Mouse (Mus musculus): ENCODE measurements at regions not wholly inside any gene's neighbourhood (a gene's known extent, or its start where the extent isn't known, plus 50 kb on each side); places are given as distances from the start of the nearest gene placed in this dataset.

DNA sequence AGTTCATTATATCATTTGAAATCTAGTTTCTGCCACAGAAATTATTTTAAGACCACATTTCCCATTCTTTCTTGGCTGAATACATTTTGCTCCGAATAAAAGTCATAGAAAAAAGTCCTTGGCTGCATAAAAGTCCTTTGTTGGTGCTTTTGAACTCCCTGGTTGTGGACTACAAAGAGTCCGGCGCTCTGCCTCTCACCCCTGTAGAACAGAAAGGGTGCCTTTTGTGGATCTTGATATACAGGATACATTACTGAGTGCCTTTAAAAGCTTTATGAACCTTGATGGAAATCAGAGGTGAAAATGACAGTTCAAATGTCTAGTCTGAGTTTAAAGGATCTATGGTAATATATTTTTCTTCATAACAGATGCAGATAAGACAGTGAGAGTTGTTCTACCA, 355.5 kb downstream of the Anxa1 start:
- Histone ChIP-seq H3K4me3 (no peak overlapping the region), H3K27ac (no peak overlapping the region)
- intact Hi-C loops (cut with DNase I), result no loop called here
- TF ChIP-seq CTCF (IDR thresholded peaks at IDR 0.05), result no peak
- no peak for DNase-seq (ENCODE audit: extremely low spot score in 1 of 2, low spot score in 2 of 2)

DNA sequence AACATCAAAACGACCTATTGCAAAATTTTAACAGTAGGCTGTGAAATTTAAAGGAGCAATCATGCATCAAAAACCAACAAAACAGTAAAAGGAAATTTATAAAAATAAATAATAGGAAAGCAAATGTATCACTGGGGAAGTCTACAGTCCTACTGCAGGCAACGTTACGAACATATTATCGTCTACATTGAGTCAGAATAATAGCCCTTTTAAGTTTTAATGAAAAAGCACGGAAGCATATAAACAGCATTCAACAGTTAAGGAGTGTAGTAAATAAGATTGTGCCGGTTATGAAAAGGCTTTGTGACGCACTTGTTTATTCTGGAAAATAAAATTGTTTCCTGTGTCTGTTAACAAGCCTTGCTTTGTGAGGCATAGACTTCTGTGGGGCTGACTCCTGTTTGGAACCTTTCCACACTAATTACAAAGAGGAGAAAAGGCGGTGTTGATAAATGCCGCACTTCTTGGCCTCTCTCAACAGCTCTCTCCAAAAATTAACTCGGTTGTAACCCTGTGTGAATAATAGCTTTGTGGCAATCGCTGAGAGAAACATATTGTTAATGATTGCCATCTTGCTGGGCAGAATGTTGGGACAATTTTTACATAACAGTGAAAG, 363.0 kb downstream of the Anxa1 start:
- Histone ChIP-seq H3K27ac (no peak overlapping the region), H3K4me3 (no peak overlapping the region)
- intact Hi-C loops (cut with DNase I), result no loop called here
- no peak for DNase-seq (ENCODE audit: extremely low spot score in 1 of 2, low spot score in 2 of 2)
- no peak for TF ChIP-seq CTCF (IDR thresholded peaks at IDR 0.05)

DNA sequence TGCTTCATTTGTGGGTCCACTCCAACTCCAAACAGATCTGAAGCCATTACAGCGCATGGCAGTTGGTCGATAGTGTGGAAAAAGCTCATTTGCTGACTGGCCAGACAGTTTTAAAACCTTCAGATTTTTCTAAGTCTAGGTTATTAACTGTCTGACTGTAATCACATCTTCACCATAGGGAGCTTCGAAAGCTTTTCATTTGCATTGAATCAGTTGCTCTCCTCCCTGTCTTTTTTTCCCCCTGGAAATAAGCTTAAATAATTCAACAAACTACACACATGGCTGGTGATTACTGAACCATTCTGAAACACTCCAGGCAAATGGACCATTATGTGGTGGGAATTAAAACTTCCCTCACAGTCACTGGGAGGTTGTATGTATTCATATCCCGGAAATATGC, 376.6 kb downstream of the Anxa1 start:
- intact Hi-C loops (cut with DNase I), result no loop called here
- DNase-seq (ENCODE audit: extremely low spot score in 1 of 2, low spot score in 2 of 2), result no peak
- TF ChIP-seq CTCF (IDR thresholded peaks at IDR 0.05), result no peak
- H3K27ac ChIP-seq, result no peak overlapping the region
- H3K4me3 ChIP-seq, result no peak overlapping the region

- Histone ChIP-seq H3K27ac (no peak overlapping the region), H3K4me3 (no peak overlapping the region)
- intact Hi-C loops (cut with DNase I), result no loop called here
- DNase-seq (ENCODE audit: extremely low spot score in 1 of 2, low spot score in 2 of 2), result no peak
- TF ChIP-seq CTCF (IDR thresholded peaks at IDR 0.05), result no peak
Measured at GRCm38 (mm10) chr19:20009801-20010441, 380.8 kb downstream of the Anxa1 start.

DNA sequence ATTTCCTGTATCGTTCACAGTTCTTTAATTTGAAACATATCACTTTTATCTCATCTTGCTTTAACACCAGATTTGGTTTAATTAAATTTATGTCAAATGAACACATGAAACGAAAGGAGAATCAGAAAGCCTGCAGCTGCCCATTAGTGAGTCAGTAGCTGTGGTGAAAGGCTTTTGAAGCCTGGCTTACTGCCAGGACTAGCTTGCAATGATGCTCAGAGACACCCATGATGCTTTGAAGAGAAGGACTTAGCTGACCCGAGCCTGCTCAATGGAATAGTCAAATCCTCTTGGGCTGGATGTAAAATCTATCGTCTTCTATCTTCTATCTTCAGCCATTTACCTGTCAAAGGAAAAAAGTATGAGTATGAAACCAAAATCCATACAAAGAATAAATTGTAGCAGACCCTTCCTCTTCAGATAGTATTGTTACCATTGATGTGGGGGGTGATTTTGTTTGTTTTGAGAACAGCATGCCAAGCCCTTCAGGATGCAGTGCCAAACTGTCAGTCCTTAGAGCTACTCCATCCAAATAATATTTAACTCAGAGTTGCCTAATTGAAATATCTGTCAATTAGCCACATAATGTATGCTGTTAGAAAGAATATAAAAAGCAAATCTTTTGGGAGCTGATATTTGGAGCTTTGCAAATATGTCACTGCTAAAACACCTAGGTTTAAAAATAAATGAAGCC, 384.7 kb downstream of the Anxa1 start:
- H3K27ac ChIP-seq, result no peak overlapping the region
- intact Hi-C loops (cut with DNase I), result no loop called here
- no peak for TF ChIP-seq CTCF (IDR thresholded peaks at IDR 0.05)
- no peak for DNase-seq (ENCODE audit: extremely low spot score in 1 of 2, low spot score in 2 of 2)
- H3K4me3 ChIP-seq, result no peak overlapping the region

DNA sequence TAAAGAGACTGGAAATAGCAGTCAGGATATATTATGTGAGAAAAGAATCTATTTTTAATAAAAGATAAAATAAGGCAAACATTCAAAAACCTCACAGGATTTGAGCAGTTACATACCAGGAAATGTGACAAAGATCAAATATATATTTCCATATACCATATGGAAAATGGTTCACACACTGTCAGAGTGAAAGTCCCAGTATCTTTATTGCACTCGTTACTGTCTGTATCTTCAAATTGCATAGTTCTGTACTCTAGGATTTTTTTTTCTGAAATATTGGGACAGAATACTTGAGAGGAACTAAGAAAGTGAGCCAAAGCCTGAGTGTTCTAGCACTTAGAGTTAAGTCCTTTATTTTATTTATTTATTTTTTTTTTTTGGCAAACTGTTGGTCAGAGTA, 403.5 kb downstream of the Anxa1 start:
- TF ChIP-seq CTCF (IDR thresholded peaks at IDR 0.05), result no peak
- intact Hi-C loops (cut with DNase I), result no loop called here
- no peak for DNase-seq (ENCODE audit: extremely low spot score in 1 of 2, low spot score in 2 of 2)
- Histone ChIP-seq H3K27ac (no peak overlapping the region), H3K4me3 (no peak overlapping the region)

- no peak for TF ChIP-seq CTCF (IDR thresholded peaks at IDR 0.05)
- H3K27ac ChIP-seq, result no peak overlapping the region
Measured at GRCm38 (mm10) chr19:19978816-19979215, 411.9 kb downstream of the Anxa1 start.

DNA sequence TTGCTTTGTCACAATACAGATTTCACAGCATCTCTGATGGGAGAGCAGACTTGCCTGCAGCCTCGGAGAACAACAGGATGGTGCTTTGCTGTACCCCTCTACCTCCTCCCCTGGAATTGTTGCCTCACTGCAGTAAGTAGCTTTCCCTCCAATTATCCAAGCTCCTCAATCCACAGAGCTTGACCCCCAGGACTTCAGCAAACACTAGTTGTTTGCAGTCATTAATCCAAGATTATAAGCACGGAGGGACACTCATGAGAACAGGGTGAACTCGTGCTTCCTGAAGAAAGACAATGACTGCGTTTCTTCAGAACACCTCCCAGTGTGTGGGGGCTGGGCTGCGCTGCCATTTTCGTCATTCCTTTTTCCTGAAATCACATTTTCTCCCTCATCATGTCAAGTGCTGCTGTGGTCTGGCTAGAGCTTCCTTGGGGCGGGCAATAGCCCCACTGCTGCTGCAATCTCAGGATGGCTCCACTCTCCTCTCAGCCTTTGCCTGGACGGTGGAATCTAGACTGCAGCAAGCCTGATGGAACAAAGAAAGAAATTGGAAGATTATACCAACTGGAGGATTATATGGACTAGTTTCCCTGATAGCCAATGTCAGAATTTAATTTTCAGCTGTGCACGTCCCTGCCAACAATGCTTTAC, 413.0 kb downstream of the Anxa1 start:
- Histone ChIP-seq H3K27ac (no peak overlapping the region), H3K4me3 (no peak overlapping the region)
- DNase-seq (ENCODE audit: extremely low spot score in 1 of 2, low spot score in 2 of 2), result no peak
- intact Hi-C loops (cut with DNase I), result no loop called here
- TF ChIP-seq CTCF (IDR thresholded peaks at IDR 0.05), result no peak

More at GRCm38 (mm10) chr19:19978816-19979215, 411.9 kb downstream of the Anxa1 start:
- DNase-seq (ENCODE audit: extremely low spot score in 1 of 2, low spot score in 2 of 2), result no peak
- H3K4me3 ChIP-seq, result no peak overlapping the region
- intact Hi-C loops (cut with DNase I), result no loop called here

- no peak for TF ChIP-seq CTCF (IDR thresholded peaks at IDR 0.05)
- H3K27ac ChIP-seq, result no peak overlapping the region
- intact Hi-C loops (cut with DNase I), result no loop called here
- DNase-seq (ENCODE audit: extremely low spot score in 1 of 2, low spot score in 2 of 2), result no peak
- H3K4me3 ChIP-seq, result no peak overlapping the region
Measured at GRCm38 (mm10) chr19:19976776-19977175, 414.0 kb downstream of the Anxa1 start.

DNA sequence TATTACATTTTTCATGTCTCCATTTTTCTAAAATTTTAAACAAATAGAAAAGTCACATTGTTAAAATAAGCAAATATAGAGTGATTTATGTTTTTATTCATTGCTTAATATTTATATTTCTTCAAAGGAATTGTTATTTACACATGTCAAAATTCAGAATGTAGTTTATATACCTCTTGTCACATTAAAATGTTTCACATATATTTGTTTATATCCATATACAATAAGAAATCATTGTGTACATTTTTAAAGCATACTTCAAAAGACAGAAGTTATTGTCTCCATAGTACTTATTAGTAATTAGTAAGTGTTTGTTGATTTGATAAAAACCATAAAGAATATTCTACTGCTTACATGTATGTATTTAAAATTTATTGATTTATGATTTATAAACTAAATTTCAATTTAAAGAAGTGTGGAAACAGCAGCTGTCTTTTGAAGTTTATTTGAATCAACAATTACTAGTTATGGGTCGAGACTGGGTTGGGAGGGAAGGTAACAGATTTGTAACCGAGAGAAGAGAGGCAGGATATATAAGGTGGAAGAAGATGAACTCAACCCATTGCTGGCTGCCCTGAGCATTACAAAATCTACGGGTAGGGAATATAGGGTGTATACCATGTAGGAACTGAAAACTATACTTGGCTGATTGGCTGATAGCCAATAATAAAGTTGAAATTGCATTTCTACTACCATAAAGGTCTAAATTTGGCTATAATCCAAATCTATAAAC, 420.8 kb downstream of the Anxa1 start:
- DNase-seq (ENCODE audit: extremely low spot score in 1 of 2, low spot score in 2 of 2), result no peak
- Histone ChIP-seq H3K27ac (no peak overlapping the region), H3K4me3 (no peak overlapping the region)
- TF ChIP-seq CTCF (IDR thresholded peaks at IDR 0.05), result no peak
- intact Hi-C loops (cut with DNase I), result no loop called here

DNA sequence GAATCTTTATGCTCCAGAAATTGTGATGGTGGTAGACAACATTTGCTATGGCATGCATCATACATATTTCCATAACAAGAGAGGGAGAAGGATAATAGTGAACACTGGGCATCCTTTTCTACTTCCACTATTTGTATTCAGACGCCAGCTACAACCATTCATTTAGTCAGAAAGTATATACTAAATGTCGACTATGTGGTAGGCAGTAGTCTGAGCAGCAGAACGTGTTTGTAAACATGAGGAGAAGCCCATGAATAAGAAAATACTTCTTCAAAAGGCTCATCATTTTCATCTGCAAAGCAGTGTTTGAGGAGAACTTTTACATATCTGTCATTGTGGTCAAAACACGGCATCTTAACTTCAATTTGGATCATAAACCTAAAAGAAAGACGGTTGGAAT, 421.4 kb downstream of the Anxa1 start:
- no peak for DNase-seq (ENCODE audit: extremely low spot score in 1 of 2, low spot score in 2 of 2)
- Histone ChIP-seq H3K4me3 (no peak overlapping the region), H3K27ac (no peak overlapping the region)
- intact Hi-C loops (cut with DNase I), result no loop called here
- no peak for TF ChIP-seq CTCF (IDR thresholded peaks at IDR 0.05)

- DNase-seq (ENCODE audit: extremely low spot score in 1 of 2, low spot score in 2 of 2), result no peak
- H3K27ac ChIP-seq, result no peak overlapping the region
- TF ChIP-seq CTCF (IDR thresholded peaks at IDR 0.05), result no peak
- intact Hi-C loops (cut with DNase I), result no loop called here
- no peak overlapping the region for H3K4me3 ChIP-seq
Measured at GRCm38 (mm10) chr19:19945247-19945646, 445.5 kb downstream of the Anxa1 start.

All from left cerebral cortex, adult 2 months (tissue).